Mouse (Mus musculus) cortical plate, adult 2 months (tissue): ENCODE data around the gene Clec2g. TPM values are rescaled to one million over a fixed set of nuclear protein-coding genes. Genes with fewer than 3 reads are reported as not detected.
"Not testable (repeated sequence)": the region's sequence is repeated elsewhere in the genome, so short reads cannot be mapped to it uniquely, and the experiment has no call there.

Experiments used
- H3K27ac ChIP-seq: fragments of 200-500 bp; 2 replicates; pipeline ENCODE4 v1.5.1; 2012; ENCODE audit warnings: low read length, control low read depth, inconsistent platforms; ENCODE audit not compliant: insufficient read depth
- H3K4me1 ChIP-seq: fragments of 200-500 bp; 2 replicates; pipeline ENCODE4 v1.6.1; 2011; ENCODE audit warnings: low read length; ENCODE audit not compliant: control insufficient read depth, insufficient read depth
- H3K4me3 ChIP-seq: fragments of 200-500 bp; 2 replicates; pipeline ENCODE4 v1.5.1; 2011; ENCODE audit warnings: mild to moderate bottlenecking, low read length, control low read depth; ENCODE audit not compliant: insufficient read depth
- CTCF ChIP-seq: fragments of 200-500 bp; IDR thresholded peaks from 2 replicates; pipeline ENCODE4 v1.5.1; 2011; ENCODE audit warnings: mild to moderate bottlenecking, control low read depth, low read length; ENCODE audit not compliant: insufficient read depth; ENCODE audit errors: extremely low read depth
- POLR2A ChIP-seq: fragments of 200-500 bp; IDR thresholded peaks from 2 replicates; pipeline ENCODE4 v1.6.1; 2011; ENCODE audit warnings: mild to moderate bottlenecking, low read length, control low read depth; ENCODE audit not compliant: insufficient read depth; ENCODE audit errors: extremely low read depth
- polyA plus RNA-seq: library from polyadenylated mRNA; depleted of rRNA; stranded (reverse); fragments of >200 nt; gene quantifications from 2 replicates; pipeline ENCODE4 v1.2.3, GENCODE M21; 2012

Clec2g gene
- polyA plus RNA-seq, 1 experiment, result not detected

GRCm38 (mm10) chr6:128971394-128972039, 37.3 kb downstream of the Clec2g start:
- H3K4me1 ChIP-seq, result no peaks in the 10 kb centered on the region
- TF ChIP-seq POLR2A (no peak), CTCF (no peak)
- H3K27ac ChIP-seq, result no peak overlapping the region
- H3K4me3 ChIP-seq, result no peak overlapping the region

- Histone ChIP-seq H3K27ac (no peak overlapping the region), H3K4me1 (no peaks in the 10 kb centered on the region), H3K4me3 (no peak overlapping the region)
- TF ChIP-seq CTCF (no peak), POLR2A (no peak)
Observed at GRCm38 (mm10) chr6:128972156-128972555, 38.0 kb downstream of the Clec2g start.

- Histone ChIP-seq H3K4me3 (no peak overlapping the region), H3K27ac (no peak overlapping the region), H3K4me1 (no peaks in the 10 kb centered on the region)
- TF ChIP-seq POLR2A (no peak), CTCF (no peak)
Observed at GRCm38 (mm10) chr6:128972687-128973438, 38.7 kb downstream of the Clec2g start.

GRCm38 (mm10) chr6:128973439-128973697, 39.2 kb downstream of the Clec2g start:
- TF ChIP-seq POLR2A (no peak), CTCF (no peak)
- H3K4me3 ChIP-seq, result no peak overlapping the region
- H3K27ac ChIP-seq, result no peak overlapping the region
- no peaks in the 10 kb centered on the region for H3K4me1 ChIP-seq

- H3K4me3 ChIP-seq, H3K27ac ChIP-seq, H3K4me1 ChIP-seq: not testable (repeated sequence)
Observed at GRCm38 (mm10) chr6:128974850-128975249, 40.7 kb downstream of the Clec2g start.

- H3K4me3 ChIP-seq, result no peak overlapping the region
- no peak for TF ChIP-seq POLR2A
- no peak for TF ChIP-seq CTCF
- H3K27ac ChIP-seq, result no peak overlapping the region
- H3K4me1 ChIP-seq, result no peaks in the 10 kb centered on the region
Observed at GRCm38 (mm10) chr6:128976194-128976593, 42.0 kb downstream of the Clec2g start.

GRCm38 (mm10) chr6:128981951-128982541, 47.9 kb downstream of the Clec2g start:
- not testable (repeated sequence) for H3K27ac ChIP-seq, H3K4me3 ChIP-seq, H3K4me1 ChIP-seq

GRCm38 (mm10) chr6:128992337-128992736, 58.2 kb downstream of the Clec2g start:
- no peak for TF ChIP-seq CTCF
- no peak for TF ChIP-seq POLR2A
- H3K4me1 ChIP-seq, result no peaks in the 10 kb centered on the region
- no peak overlapping the region for H3K27ac ChIP-seq
- H3K4me3 ChIP-seq, result no peak overlapping the region

- no peaks in the 10 kb centered on the region for H3K4me1 ChIP-seq
- TF ChIP-seq POLR2A, result no peak
- TF ChIP-seq CTCF, result no peak
- no peak overlapping the region for H3K27ac ChIP-seq
- no peak overlapping the region for H3K4me3 ChIP-seq
Observed at GRCm38 (mm10) chr6:128992753-128993152, 58.6 kb downstream of the Clec2g start.

- Histone ChIP-seq H3K4me3 (no peak overlapping the region), H3K4me1 (no peaks in the 10 kb centered on the region), H3K27ac (no peak overlapping the region)
- TF ChIP-seq POLR2A (no peak), CTCF (no peak)
Observed at GRCm38 (mm10) chr6:128993221-128993620, 59.0 kb downstream of the Clec2g start.
